23 mouse cellular contexts compared by ENCODE assay signal in the genomic region with DNA sequence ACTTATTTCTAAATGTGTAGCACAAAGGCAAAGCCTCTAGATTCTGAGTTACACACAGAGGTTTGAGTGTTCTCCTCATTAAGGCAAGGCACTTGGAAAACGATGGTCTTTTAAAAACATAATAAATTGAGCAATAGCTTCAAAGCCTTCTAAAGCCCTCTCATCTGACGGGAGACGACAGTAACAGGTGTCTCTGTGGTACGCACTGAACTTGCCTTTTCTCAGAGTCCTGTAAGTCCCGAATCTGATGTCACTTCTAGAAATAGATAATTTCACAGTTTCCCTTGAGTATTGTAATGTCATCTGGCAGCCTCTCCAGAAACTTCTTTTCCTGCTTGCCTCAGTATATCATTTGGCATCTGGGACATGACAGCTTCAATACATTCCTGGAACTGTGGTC. TPM values are rescaled to one million over a fixed set of nuclear protein-coding genes. Genes with fewer than 3 reads are reported as not detected.
DNase-seq lines count a peak whose midpoint lies in the region; TF ChIP-seq lines count a peak whose summit lies in the region.
"Had no signal": no experiment of that assay in that cellular context is flagged by ENCODE, and none has a peak within 500 bp of the region (broad histone marks: within the 10 kb centered on the region; RNA-seq: fewer than 3 reads in every experiment).

No protein-coding gene starts in this region.

- no peaks in the 10 kb centered on the region for H3K79me2 ChIP-seq in C2C12 (ENCODE audit: control insufficient read depth, insufficient read depth)

- no peak overlapping the region for H3ac ChIP-seq in C2C12 (ENCODE audit: control insufficient read depth, insufficient read length, low read depth)

- no peaks in the 10 kb centered on the region for H3K27me3 ChIP-seq in C2C12 (ENCODE audit: control insufficient read depth, insufficient read depth, insufficient read length)
- no peaks in the 10 kb centered on the region for H3K27me3 ChIP-seq in limb, embryonic 10.5 days (ENCODE audit: low read depth, poor library complexity, severe bottlenecking)
- H3K27me3 ChIP-seq: embryonic facial prominence, embryonic 12.5 days; forebrain, embryonic 12.5 days; Patski had no signal

- H3K36me3 ChIP-seq in C2C12 (ENCODE audit: control insufficient read depth, insufficient read depth): no peaks in the 10 kb centered on the region
- no peaks in the 10 kb centered on the region for H3K36me3 ChIP-seq in limb, embryonic 10.5 days
- H3K36me3 ChIP-seq: embryonic facial prominence, embryonic 10.5 days; embryonic facial prominence, embryonic 12.5 days; forebrain, embryonic 10.5 days; forebrain, embryonic 12.5 days; G1E had no signal

- H3K79me3 ChIP-seq in C2C12 (ENCODE audit: low read depth): no peaks in the 10 kb centered on the region

- 67% methylated on average over 5 of the region's 5 CpGs for WGBS in limb, embryonic 10.5 days

- no peak for TF ChIP-seq CTCF in C2C12 (IDR thresholded peaks at IDR 0.05; ENCODE audit: control insufficient read depth, insufficient read depth, insufficient read length)
- no peak for TF ChIP-seq CTCF in embryonic fibroblast, embryonic 13.5 days (IDR thresholded peaks at IDR 0.05; ENCODE audit: borderline replicate concordance, insufficient read depth, low read length)
- no peak for TF ChIP-seq CTCF in layer of hippocampus, adult 2 months (conservative IDR thresholded peaks at IDR 0.05)

- DNase-seq in frontal cortex, postnatal 10 days (ENCODE audit: low spot score in 2 of 2): no peak
- no peak for DNase-seq in limb, embryonic 10.5 days (ENCODE audit: low spot score)
- DNase-seq in layer of hippocampus, adult 2 months (ENCODE audit: low spot score in 2 of 2): no peak
- DNase-seq: adrenal gland, adult 8-10 months; adrenal gland, postnatal 14 days; adrenal gland, postnatal 36 days; B cell, adult 2 months; cerebellum, adult 11-12 months; cerebellum, adult 2 months; cerebellum, adult 9-10 months; cerebellum, postnatal 10 days; cerebellum, postnatal 25 days had no signal

- H3K4me3 ChIP-seq in C2C12 (ENCODE audit: insufficient read depth, poor library complexity, severe bottlenecking): no peak overlapping the region
- H3K4me3 ChIP-seq in embryonic fibroblast, embryonic 13.5 days (ENCODE audit: insufficient read depth, low read length): no peak overlapping the region
- no peak overlapping the region for H3K4me3 ChIP-seq in limb, embryonic 10.5 days
- no peak overlapping the region for H3K4me3 ChIP-seq in layer of hippocampus, adult 2 months
- H3K4me3 ChIP-seq: embryonic facial prominence, embryonic 10.5 days; embryonic facial prominence, embryonic 12.5 days; erythroblast, embryonic 14.5 days; forebrain, embryonic 10.5 days; forebrain, embryonic 12.5 days had no signal

- H3K27ac ChIP-seq in embryonic fibroblast, embryonic 13.5 days (ENCODE audit: insufficient read depth, low read length): peak overlapping the region; percentile 19; the same call in 1 of the 2 replicates
- no peak overlapping the region for H3K27ac ChIP-seq in limb, embryonic 10.5 days
- no peak overlapping the region for H3K27ac ChIP-seq in layer of hippocampus, adult 2 months
- H3K27ac ChIP-seq: embryonic facial prominence, embryonic 10.5 days; embryonic facial prominence, embryonic 12.5 days; forebrain, embryonic 10.5 days; forebrain, embryonic 12.5 days had no signal

- no peaks in the 10 kb centered on the region for H3K9me3 ChIP-seq in limb, embryonic 10.5 days (replicated peaks)
- H3K9me3 ChIP-seq: embryonic facial prominence, embryonic 10.5 days; embryonic facial prominence, embryonic 12.5 days; forebrain, embryonic 10.5 days; forebrain, embryonic 12.5 days; G1E had no signal

- H3K4me1 ChIP-seq in embryonic fibroblast, embryonic 13.5 days (ENCODE audit: control insufficient read depth, insufficient read depth, low read length): no peaks in the 10 kb centered on the region; the same call in none of the 2 replicates
- H3K4me1 ChIP-seq in limb, embryonic 10.5 days: peaks cover 11% of the 10 kb centered on the region; the same call in 1 of the 2 replicates
- H3K4me1 ChIP-seq: forebrain, embryonic 10.5 days had no signal

- no peak for TF ChIP-seq POLR2A in embryonic fibroblast, embryonic 13.5 days (IDR thresholded peaks at IDR 0.05; ENCODE audit: low read depth, low read length)

TF ChIP-seq in C2C12, 6 proteins besides CTCF, POLR2A, EP300 and RAD21:
- TF ChIP-seq CEBPB (IDR thresholded peaks at IDR 0.05; ENCODE audit: low read depth): peak; percentile 34
- no peak for TF ChIP-seq MYOG (IDR thresholded peaks at IDR 0.05; ENCODE audit: control insufficient read depth, extremely low read depth, insufficient read length)
- no peak for TF ChIP-seq MAX (IDR thresholded peaks at IDR 0.05)
- peak; percentile 59 for TF ChIP-seq MYOD1 (IDR thresholded peaks at IDR 0.05; ENCODE audit: control insufficient read depth, insufficient read length, low read depth)

RNA-seq across cellular contexts. Expression of gene Map3k7cl, which starts 21.0 kb away (rescaled TPM):
- 0.11 TPM for polyA plus RNA-seq in C2C12 (2012; fragmentation: generic; extraction: Trizol)
- 12.5 and 13.5 TPM in 2 replicates for polyA plus RNA-seq in embryonic fibroblast, embryonic 13.5 days (2011; ENCODE audit: insufficient read length, low read depth, missing spikeins)
- not detected in 2 replicates for polyA plus RNA-seq in limb, embryonic 10.5 days (2016; fragmentation: Nextera tagmentation; extraction: Ambion mirVana)
- under 1 TPM in 1 of 2 experiments, not detected in 1; 0.49 TPM for total RNA-seq in layer of hippocampus, adult 2 months (2021)
- polyA plus RNA-seq: activated CD4-positive, CD25-positive, alpha-beta regulatory T cell, adult 4 months; embryonic facial prominence, embryonic 10.5 days; embryonic facial prominence, embryonic 12.5 days; erythroblast, embryonic 14.5 days; forebrain, embryonic 10.5 days; forebrain, embryonic 12.5 days; forebrain, embryonic 14.5 days; G1E had no signal

Comparison
In these comparisons a context has a peak if more than half of its experiments do, and no peak if none do; other contexts are left out.
1. RNA of gene Map3k7cl, which starts 21.0 kb away (polyA plus RNA-seq): 12.5 to 13.5 TPM in embryonic fibroblast, embryonic 13.5 days; 0.11 TPM in C2C12 (single experiment) and not detected in limb, embryonic 10.5 days; every median in the first group is over 10 times any median in the second.